Mouse (Mus musculus) testis, adult 2 months (tissue): Measurements from ENCODE around the gene Lrsam1. TPM values are rescaled to one million over a fixed set of nuclear protein-coding genes. Genes with fewer than 3 reads are reported as not detected.
"Not testable (repeated sequence)": the region's sequence is repeated elsewhere in the genome, so short reads cannot be mapped to it uniquely, and the experiment has no call there.

Experiments used
- H3K27ac ChIP-seq: fragments of 200-500 bp; 2 replicates; pipeline ENCODE4 v1.5.1; 2012; ENCODE audit warnings: low read depth, low read length; ENCODE audit not compliant: control insufficient read depth, insufficient read depth
- H3K27me3 ChIP-seq: fragments of 200-500 bp; 2 replicates; pipeline ENCODE4 v1.6.1; 2012; ENCODE audit warnings: mild to moderate bottlenecking, low read length, moderate library complexity; ENCODE audit not compliant: control insufficient read depth, insufficient read depth
- H3K36me3 ChIP-seq: fragments of 200-500 bp; 2 replicates; pipeline ENCODE4 v1.6.1; 2012; ENCODE audit warnings: mild to moderate bottlenecking, low read length; ENCODE audit not compliant: control insufficient read depth, insufficient read depth
- H3K4me1 ChIP-seq: fragments of 200-500 bp; 2 replicates; pipeline ENCODE4 v1.6.1; 2012; ENCODE audit warnings: low read length; ENCODE audit not compliant: control insufficient read depth, insufficient read depth
- H3K4me3 ChIP-seq: fragments of 200-500 bp; 2 replicates; pipeline ENCODE4 v1.5.1; 2012; ENCODE audit warnings: low read depth, mild to moderate bottlenecking, low read length, moderate library complexity, mixed read lengths; ENCODE audit not compliant: control insufficient read depth
- CTCF ChIP-seq: fragments of 200-500 bp; IDR thresholded peaks from 2 replicates; pipeline ENCODE4 v1.5.1; 2012; ENCODE audit warnings: low read depth, mild to moderate bottlenecking, inconsistent platforms, low read length, moderate library complexity; ENCODE audit not compliant: control insufficient read depth, insufficient read depth, insufficient replicate concordance
- POLR2A ChIP-seq: fragments of 200-500 bp; IDR thresholded peaks from 2 replicates; pipeline ENCODE4 v1.6.1; 2012; ENCODE audit warnings: low read depth, mild to moderate bottlenecking, inconsistent platforms, low read length, moderate library complexity; ENCODE audit not compliant: control insufficient read depth
- polyA plus RNA-seq: library from polyadenylated mRNA; depleted of rRNA; stranded (reverse); fragments of >200 nt; gene quantifications from 2 replicates; pipeline ENCODE4 v1.2.3, GENCODE M21; 2012; rRNA removed

Lrsam1 gene
- 4.6 and 5.3 TPM in 2 replicates for polyA plus RNA-seq

- no peaks in the 10 kb centered on the region for H3K36me3 ChIP-seq
- peaks cover 16% of the 10 kb centered on the region for H3K4me1 ChIP-seq
- H3K27me3 ChIP-seq, result no peaks in the 10 kb centered on the region
- peak within 1 kb of the TSS; percentile 85 for H3K4me3 ChIP-seq
- H3K27ac ChIP-seq, result peak within 1 kb of the TSS; percentile 88
- no peak for TF ChIP-seq CTCF
- peak; percentile 86 for TF ChIP-seq POLR2A
These were observed at the start of gene Lrsam1, which contains the start of gene Rpl12 for GRCm38 (mm10) chr2:32961192-32961995. TSS of gene Lrsam1 (minus strand) at chr2:32961614. TSS of gene Rpl12 (plus strand) at chr2:32961559.

GRCm38 (mm10) chr2:33009055-33009454, 47.6 kb upstream of the Lrsam1 start:
- H3K27me3 ChIP-seq, H3K4me3 ChIP-seq, H3K4me1 ChIP-seq, H3K27ac ChIP-seq, H3K36me3 ChIP-seq: not testable (repeated sequence)

GRCm38 (mm10) chr2:33005041-33005440, 43.6 kb upstream of the Lrsam1 start:
- Histone ChIP-seq H3K27ac (no peak overlapping the region), H3K36me3 (no peaks in the 10 kb centered on the region; the same call in none of the 2 replicates), H3K4me1 (no peaks in the 10 kb centered on the region), H3K27me3 (no peaks in the 10 kb centered on the region), H3K4me3 (no peak overlapping the region)
- no peak for TF ChIP-seq CTCF
- TF ChIP-seq POLR2A, result no peak

GRCm38 (mm10) chr2:33002144-33002543, 40.7 kb upstream of the Lrsam1 start:
- Histone ChIP-seq H3K4me3 (no peak overlapping the region), H3K36me3 (peaks cover 2% of the 10 kb centered on the region), H3K4me1 (no peaks in the 10 kb centered on the region), H3K27me3 (no peaks in the 10 kb centered on the region), H3K27ac (no peak overlapping the region)
- TF ChIP-seq POLR2A (no peak), CTCF (no peak)

- H3K27me3 ChIP-seq, result no peaks in the 10 kb centered on the region
- H3K36me3 ChIP-seq, result peaks cover 3% of the 10 kb centered on the region
- no peak overlapping the region for H3K4me3 ChIP-seq
- TF ChIP-seq POLR2A (no peak), CTCF (no peak)
- no peak overlapping the region for H3K27ac ChIP-seq
- H3K4me1 ChIP-seq, result no peaks in the 10 kb centered on the region
These were observed 38.3 kb upstream of the Lrsam1 start for GRCm38 (mm10) chr2:32999752-33000151.

GRCm38 (mm10) chr2:32997792-32998191, 36.4 kb upstream of the Lrsam1 start:
- Histone ChIP-seq H3K27ac (no peak overlapping the region), H3K36me3 (peaks cover 3% of the 10 kb centered on the region), H3K4me3 (no peak overlapping the region), H3K4me1 (no peaks in the 10 kb centered on the region), H3K27me3 (no peaks in the 10 kb centered on the region)
- TF ChIP-seq POLR2A (no peak), CTCF (no peak)

GRCm38 (mm10) chr2:32997081-32997480, 35.7 kb upstream of the Lrsam1 start:
- TF ChIP-seq POLR2A (no peak), CTCF (no peak)
- Histone ChIP-seq H3K4me3 (no peak overlapping the region), H3K27ac (no peak overlapping the region), H3K4me1 (no peaks in the 10 kb centered on the region), H3K27me3 (no peaks in the 10 kb centered on the region), H3K36me3 (peaks cover 3% of the 10 kb centered on the region)
